Mouse (Mus musculus) lung, adult 2 months (tissue): ENCODE measurements around the gene Heph. TPM values are rescaled to one million over a fixed set of nuclear protein-coding genes. Genes with fewer than 3 reads are reported as not detected.
"Not testable (repeated sequence)": the region's sequence is repeated elsewhere in the genome, so short reads cannot be mapped to it uniquely, and the experiment has no call there.

Source experiments
- DNase-seq: peaks from one replicate; pipeline ENCODE4 v3.0.0; 2022
- H3K4me1 ChIP-seq: fragments of 200-500 bp; 2 replicates; pipeline ENCODE4 v1.6.1; 2011; ENCODE audit warnings: low read length; ENCODE audit not compliant: control insufficient read depth, insufficient read depth
- H3K4me3 ChIP-seq: fragments of 200-500 bp; replicated peaks from 2 replicates; pipeline ENCODE3; 2011; ENCODE audit warnings: low read depth, mild to moderate bottlenecking, control low read depth, low read length; ENCODE audit errors: extremely low read depth
- CTCF ChIP-seq: fragments of 200-500 bp; IDR thresholded peaks from 2 replicates; pipeline ENCODE4 v1.5.1; 2011; ENCODE audit warnings: mild to moderate bottlenecking, low read length, control low read depth; ENCODE audit not compliant: insufficient read depth
- POLR2A ChIP-seq: fragments of 200-500 bp; IDR thresholded peaks from 2 replicates; pipeline ENCODE4 v1.6.1; 2011; ENCODE audit warnings: low read depth, mild to moderate bottlenecking, control low read depth, low read length, borderline replicate concordance; ENCODE audit errors: extremely low read depth
- WGBS: fragments of 180-500 bp; shearing (Covaris S2); methylation state at CpG from one replicate; pipeline ENCODE4 v1.1.7; 2018; 5-methylcytosine and 5-hydroxymethylcytosine counted together
- polyA plus RNA-seq: library from polyadenylated mRNA; depleted of rRNA; stranded (reverse); fragments of >200 nt; gene quantifications from 2 replicates; pipeline ENCODE4 v1.2.3, GENCODE M21; 2012; rRNA removed

Gene Heph
- polyA plus RNA-seq: 3.4 and 4.2 TPM in 2 replicates

DNA sequence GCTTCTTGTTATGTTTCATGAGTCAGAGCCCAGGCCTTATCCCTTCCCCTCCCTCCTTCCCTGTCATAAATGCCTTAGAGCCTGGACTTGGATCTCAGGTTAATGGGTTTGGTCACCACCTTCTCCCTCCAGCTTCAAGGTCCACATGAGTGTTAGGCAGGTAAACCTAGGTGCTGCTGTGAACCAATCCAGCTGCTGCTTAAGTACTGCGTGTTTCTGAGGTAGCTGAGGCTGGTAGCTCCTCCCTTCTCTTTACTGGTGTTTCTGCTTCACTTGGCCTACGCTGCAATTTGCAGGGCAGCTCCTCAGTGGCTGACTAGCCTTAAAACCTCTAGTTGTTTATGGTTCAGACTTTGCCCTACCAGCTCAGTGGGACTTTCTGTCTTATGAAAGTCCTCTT is at the start of gene Heph:
Gene Heph (plus strand): TSS at position 211 of the 400 bp plus-strand sequence.
- DNase-seq: no peak
- TF ChIP-seq CTCF: no peak
- no peak for TF ChIP-seq POLR2A
- H3K4me3 ChIP-seq: no peak within 1 kb of the TSS

DNA sequence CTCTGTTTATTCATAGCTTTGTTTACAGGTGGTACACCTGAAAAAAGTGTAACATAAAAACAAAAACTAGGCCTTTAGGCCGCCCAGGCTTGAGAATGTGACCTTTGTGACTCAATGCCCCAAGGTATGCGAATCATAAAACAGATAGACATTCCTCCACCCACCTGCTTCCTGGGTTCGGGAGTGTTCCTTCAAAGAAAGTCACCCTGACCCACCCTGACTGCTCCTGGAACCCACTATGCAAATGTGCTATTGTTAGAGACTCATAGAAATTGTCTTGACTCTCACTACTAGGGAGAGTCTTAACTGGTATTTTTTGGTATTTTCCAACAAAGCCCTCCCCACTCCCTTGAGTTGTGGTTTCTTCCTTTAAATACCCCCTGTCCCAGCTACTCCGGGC is 39.8 kb upstream of the Heph start:
- not testable (repeated sequence) for H3K4me3 ChIP-seq, DNase-seq, H3K4me1 ChIP-seq
- 68% methylated on average over 4 of the region's 4 CpGs for WGBS

More for the DNA sequence above, at the start of gene Heph:
- WGBS: 65% methylated on average over 2 of the region's 2 CpGs
- no peaks in the 10 kb centered on the region for H3K4me1 ChIP-seq

- no peak for DNase-seq
- H3K4me1 ChIP-seq: no peaks in the 10 kb centered on the region
- TF ChIP-seq CTCF (no peak), POLR2A (no peak)
- 97% methylated on average over 1 of the region's 1 CpGs for WGBS
- H3K4me3 ChIP-seq: no peak overlapping the region
Observed at GRCm38 (mm10) chrX:96416970-96417369, 38.2 kb upstream of the Heph start.

DNA sequence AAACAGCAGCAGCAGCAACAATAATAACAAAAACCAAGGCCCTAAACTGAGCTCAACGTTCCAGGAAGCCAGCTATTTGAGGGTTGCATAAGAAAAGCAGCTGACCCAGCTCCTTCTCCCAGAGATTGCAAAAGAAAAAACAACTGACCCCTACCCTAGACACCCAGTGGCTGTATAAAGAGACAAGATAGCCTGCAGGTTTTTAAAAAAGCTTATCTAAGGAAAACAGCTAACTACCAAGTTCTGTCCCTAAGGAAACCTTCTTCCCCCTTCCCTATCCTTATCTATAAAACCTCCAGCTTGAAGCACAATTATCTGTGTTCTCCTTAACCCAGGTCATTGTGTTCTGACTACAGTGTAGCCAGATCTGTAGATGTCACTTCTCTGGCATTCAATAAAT is 37.4 kb upstream of the Heph start:
- DNase-seq: no peak
- no peak overlapping the region for H3K4me3 ChIP-seq
- 35% methylated on average over 1 of the region's 1 CpGs for WGBS
- no peaks in the 10 kb centered on the region for H3K4me1 ChIP-seq
- TF ChIP-seq POLR2A (no peak), CTCF (no peak)

- no peak overlapping the region for H3K4me3 ChIP-seq
- DNase-seq: no peak
- TF ChIP-seq POLR2A (no peak), CTCF (no peak)
- no peaks in the 10 kb centered on the region for H3K4me1 ChIP-seq
Observed at GRCm38 (mm10) chrX:96419383-96419782, 35.8 kb upstream of the Heph start.

DNA sequence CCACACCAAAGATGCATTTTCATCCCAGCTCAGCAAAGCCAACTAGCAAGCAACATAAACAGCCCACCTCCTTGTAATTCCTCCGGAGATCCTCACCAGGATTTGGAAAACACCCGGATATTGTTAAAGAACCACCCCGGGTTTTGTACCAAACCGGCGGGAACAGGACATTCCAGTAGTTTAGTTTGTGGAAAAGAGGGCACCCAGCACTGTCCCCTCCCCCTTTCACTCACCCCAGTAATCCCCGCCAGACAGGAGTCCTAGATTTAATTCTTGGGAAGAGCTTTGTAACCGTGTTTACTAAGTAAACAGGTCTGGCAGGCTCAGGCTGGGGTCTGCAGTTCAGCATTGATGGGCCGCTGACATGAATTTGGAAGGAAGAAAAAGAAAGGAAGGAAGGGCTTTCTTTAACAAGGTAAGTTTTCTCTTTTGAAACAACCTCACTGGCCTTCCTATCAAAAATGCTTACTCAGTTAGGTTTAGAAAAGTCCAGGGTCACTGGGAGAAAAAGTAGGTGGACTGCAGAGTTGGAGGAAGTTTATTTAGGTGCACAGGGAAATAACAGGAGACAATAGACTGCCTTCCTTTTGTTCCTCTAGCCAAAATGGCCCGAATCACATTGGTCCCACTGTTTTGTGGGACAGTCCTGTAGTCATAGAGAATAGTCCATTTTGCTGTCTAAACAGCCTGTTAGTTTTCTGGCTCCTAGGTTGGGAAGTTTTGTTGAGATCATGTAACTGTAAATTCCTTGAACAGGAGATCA is 1.2 kb downstream of the Heph start, which contains the start of gene Hsf3:
Gene Hsf3 (minus strand): TSS at position 94 of the 763 bp plus-strand sequence.
- TF ChIP-seq CTCF (no peak), POLR2A (no peak)
- peak; percentile 2 for DNase-seq
- Histone ChIP-seq H3K4me3 (peak within 1 kb of the TSS; percentile 44), H3K4me1 (no peaks in the 10 kb centered on the region)
- 26% methylated on average over 9 of the region's 9 CpGs for WGBS

DNA sequence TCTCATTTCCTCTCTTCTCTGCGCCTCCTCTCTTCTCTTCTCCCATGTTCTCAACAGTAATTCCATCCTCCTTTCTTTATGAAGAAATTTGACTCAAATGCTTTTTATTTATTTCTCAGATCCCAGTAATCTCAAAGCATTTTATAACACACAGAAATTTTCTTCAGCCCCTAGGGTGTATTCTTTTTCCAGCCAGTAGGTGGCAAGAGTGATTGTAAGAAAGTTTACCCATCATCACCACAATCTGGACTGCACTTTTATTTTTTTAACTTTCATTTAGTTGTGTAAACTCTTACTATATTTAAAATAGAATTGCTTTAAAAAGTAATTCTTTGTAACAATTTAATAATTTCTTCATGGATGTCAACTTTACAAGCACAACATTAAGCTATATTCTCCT is 46.4 kb downstream of the Heph start:
- DNase-seq: no peak
- H3K4me1 ChIP-seq: no peaks in the 10 kb centered on the region
- WGBS: 29% methylated on average over 1 of the region's 1 CpGs
- H3K4me3 ChIP-seq: no peak overlapping the region
- TF ChIP-seq POLR2A (no peak), CTCF (no peak)

Other genes starting within 250 kb of the Heph start
- gene Vsig4, start 161.9 kb upstream of the Heph start, polyA plus RNA-seq: 0.42 TPM in 1 of 2 replicates, not detected in the other
- not detected in 2 replicates for gene Hsf3, start 935 bp downstream of the Heph start, polyA plus RNA-seq